Mouse (Mus musculus) G1E (cell line): ENCODE measurements around the gene Adarb1. TPM values are rescaled to one million over a fixed set of nuclear protein-coding genes. Genes with fewer than 3 reads are reported as not detected.

ENCODE experiments used
- ATAC-seq: 2 replicates; pipeline ENCODE4 v1.8.0; 2016; ENCODE audit warnings: mild to moderate bottlenecking; ENCODE audit not compliant: insufficient number of reproducible peaks, poor library complexity, low FRiP score, severe bottlenecking; ENCODE audit errors: extremely low read depth
- DNase-seq: peaks from one replicate; pipeline ENCODE4 v3.0.0; 2012; ENCODE audit warnings: low spot score
- H3K27me3 ChIP-seq: 2 replicates; pipeline ENCODE4 v1.6.1; 2012; ENCODE audit warnings: mild to moderate bottlenecking, low read length, inconsistent platforms; ENCODE audit not compliant: insufficient read depth
- H3K36me3 ChIP-seq: replicated peaks from 2 replicates; pipeline ENCODE3; 2012; ENCODE audit warnings: mild to moderate bottlenecking, inconsistent platforms
- H3K4me1 ChIP-seq: 2 replicates; pipeline ENCODE4 v1.6.1; 2012; ENCODE audit warnings: low read depth, low read length, inconsistent platforms, mixed read lengths; ENCODE audit not compliant: insufficient read depth
- H3K4me3 ChIP-seq: 2 replicates; pipeline ENCODE4 v1.5.1; 2012; ENCODE audit warnings: low read depth, mild to moderate bottlenecking, inconsistent platforms, low read length, moderate library complexity, mixed read lengths
- H3K9me3 ChIP-seq: replicated peaks from 2 replicates; pipeline ENCODE4 v1.6.1; 2012; ENCODE audit warnings: inconsistent platforms
- CTCF ChIP-seq: IDR thresholded peaks from 2 replicates; pipeline ENCODE4 v1.5.1; 2012; ENCODE audit warnings: low read depth, low read length, inconsistent platforms, mixed read lengths
- GATA1 ChIP-seq: IDR thresholded peaks from 2 replicates; pipeline ENCODE4 v1.6.1; 2012; ENCODE audit warnings: borderline replicate concordance, low read length, inconsistent platforms, mixed read lengths
- GATA2 ChIP-seq: IDR thresholded peaks from 2 replicates; pipeline ENCODE4 v1.6.1; 2012; ENCODE audit warnings: low read depth, low read length, inconsistent platforms, borderline replicate concordance
- POLR2AphosphoS5 ChIP-seq: IDR thresholded peaks from 2 replicates; pipeline ENCODE4 v1.6.1; 2012; ENCODE audit warnings: low read depth, low read length, inconsistent platforms; ENCODE audit not compliant: insufficient replicate concordance
- TAL1 ChIP-seq: conservative IDR thresholded peaks from 2 replicates; pipeline ENCODE4 v1.6.1; 2012; ENCODE audit warnings: low read depth, low read length, inconsistent platforms, mixed read lengths
- polyA plus RNA-seq: library from polyadenylated mRNA; stranded (reverse); fragments of >175 nt; gene quantifications from 2 replicates; pipeline ENCODE4 v1.2.3, GENCODE M21; 2012
- total RNA-seq, 2 experiments: library from RNA; stranded (forward) in 1 of 2; stranded (reverse) in 1 of 2; fragments of 200-1000 nt in 1 of 2; fragments of >200 nt in 1 of 2; fragmentation: Nextera tagmentation in 1 of 2; gene quantifications; 2 replicates each; pipeline ENCODE4 v1.2.3; 2014 to 2017

The Adarb1 gene
- total and polyA plus RNA-seq, 3 experiments: 0.05 TPM; not detected in 2

DNA sequence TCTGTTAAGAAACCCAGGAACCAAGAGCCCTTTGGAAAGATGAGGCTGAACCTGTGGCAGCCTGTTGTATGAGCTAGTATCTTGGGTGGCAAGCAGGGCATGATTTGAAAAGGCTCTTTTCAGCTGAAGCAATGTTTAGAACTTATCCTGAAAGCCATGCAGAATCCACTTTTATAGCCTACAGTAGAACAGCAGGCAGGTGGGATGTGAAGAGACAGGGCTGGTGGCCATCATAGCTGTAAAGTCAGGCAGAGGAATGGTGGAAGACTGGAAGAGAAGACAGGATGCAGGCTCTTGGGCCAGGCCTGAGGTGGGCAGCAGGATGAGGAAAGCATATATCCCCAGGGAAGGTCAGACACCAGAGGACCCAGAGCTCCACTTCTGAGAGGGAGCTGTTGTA, 76.4 kb downstream of the Adarb1 start:
- Histone ChIP-seq H3K4me3 (no peak overlapping the region), H3K27me3 (peaks cover 5% of the 10 kb centered on the region), H3K4me1 (no peaks in the 10 kb centered on the region), H3K9me3 (no peaks in the 10 kb centered on the region), H3K36me3 (no peaks in the 10 kb centered on the region)
- TF ChIP-seq CTCF (no peak), GATA1 (no peak), POLR2AphosphoS5 (no peak), TAL1 (no peak), GATA2 (no peak)
- DNase-seq: no peak
- ATAC-seq: no peak

DNA sequence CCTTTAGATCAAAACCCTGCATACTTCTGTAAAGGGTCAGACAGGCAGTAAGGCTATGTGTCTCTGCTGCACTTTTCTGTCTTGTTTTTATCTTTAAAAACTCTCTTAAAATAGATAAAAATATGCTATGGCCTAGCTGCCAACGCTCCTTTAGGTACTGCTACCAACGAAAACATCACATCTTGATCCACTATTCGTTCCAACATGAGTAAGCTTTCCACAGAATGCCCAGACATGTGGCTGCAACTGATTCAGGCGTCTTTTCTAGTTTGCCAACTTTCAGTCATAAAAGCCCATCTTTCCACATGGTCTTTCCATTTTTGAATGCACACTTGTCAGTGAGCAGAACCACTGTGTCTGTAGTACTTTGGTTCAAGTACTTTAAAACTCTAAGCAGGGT, 77.0 kb downstream of the Adarb1 start:
- Histone ChIP-seq H3K4me3 (no peak overlapping the region), H3K36me3 (no peaks in the 10 kb centered on the region), H3K27me3 (peaks cover 5% of the 10 kb centered on the region), H3K9me3 (no peaks in the 10 kb centered on the region), H3K4me1 (no peaks in the 10 kb centered on the region)
- no peak for TF ChIP-seq GATA2
- no peak for TF ChIP-seq TAL1
- no peak for TF ChIP-seq GATA1
- no peak for TF ChIP-seq POLR2AphosphoS5
- TF ChIP-seq CTCF: no peak
- ATAC-seq (no peak), DNase-seq (no peak)

DNA sequence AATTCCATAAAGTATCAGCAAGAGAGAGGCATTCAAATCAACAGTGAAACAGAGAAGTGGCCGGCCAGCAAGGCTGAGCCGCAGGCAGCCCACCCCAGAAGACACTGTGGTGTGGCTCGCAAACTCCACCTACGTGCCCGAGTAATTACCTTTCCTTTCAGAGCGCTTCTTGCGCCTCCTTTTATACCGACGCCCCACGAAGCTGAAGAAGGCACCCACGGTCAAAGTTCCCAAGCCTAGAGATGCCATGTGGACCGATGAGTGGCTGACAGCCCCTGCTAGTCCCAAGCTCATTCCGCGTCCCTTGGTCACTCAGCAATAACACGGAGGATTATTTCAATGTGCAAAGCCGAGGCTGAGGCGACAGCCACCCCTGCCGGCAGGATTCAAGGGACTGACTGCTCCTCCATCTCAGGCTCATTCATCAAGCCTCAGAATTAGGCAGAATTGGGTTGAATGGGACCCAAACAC, 78.2 kb downstream of the Adarb1 start:
- ATAC-seq: no peak
- no peak overlapping the region for H3K4me3 ChIP-seq
- H3K9me3 ChIP-seq: no peaks in the 10 kb centered on the region
- DNase-seq: no peak
- no peaks in the 10 kb centered on the region for H3K36me3 ChIP-seq
- no peak for TF ChIP-seq GATA1
- no peaks in the 10 kb centered on the region for H3K4me1 ChIP-seq
- peaks cover 5% of the 10 kb centered on the region for H3K27me3 ChIP-seq

DNA sequence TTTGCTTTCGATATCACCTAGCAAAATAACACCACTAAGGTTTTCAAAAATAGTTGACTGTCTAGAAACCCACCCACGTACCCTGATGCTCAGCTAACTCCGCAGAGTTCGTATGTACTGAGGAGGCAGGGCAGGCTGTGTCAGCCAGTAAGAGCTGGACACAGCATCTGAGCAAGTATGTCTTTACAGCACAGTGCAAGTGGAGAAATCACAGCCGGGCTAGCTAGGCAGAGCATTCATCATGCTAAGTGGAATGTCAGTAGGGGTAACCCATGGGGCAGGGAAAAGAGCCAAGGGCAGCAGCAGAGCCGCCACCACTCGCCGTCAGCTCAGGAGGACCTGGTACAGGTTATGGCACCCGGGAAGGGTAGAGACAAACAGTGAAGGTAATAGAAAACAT, 84.6 kb downstream of the Adarb1 start:
- TF ChIP-seq POLR2AphosphoS5 (no peak), CTCF (no peak), TAL1 (no peak), GATA2 (no peak), GATA1 (no peak)
- no peak for ATAC-seq
- no peaks in the 10 kb centered on the region for H3K36me3 ChIP-seq

DNA sequence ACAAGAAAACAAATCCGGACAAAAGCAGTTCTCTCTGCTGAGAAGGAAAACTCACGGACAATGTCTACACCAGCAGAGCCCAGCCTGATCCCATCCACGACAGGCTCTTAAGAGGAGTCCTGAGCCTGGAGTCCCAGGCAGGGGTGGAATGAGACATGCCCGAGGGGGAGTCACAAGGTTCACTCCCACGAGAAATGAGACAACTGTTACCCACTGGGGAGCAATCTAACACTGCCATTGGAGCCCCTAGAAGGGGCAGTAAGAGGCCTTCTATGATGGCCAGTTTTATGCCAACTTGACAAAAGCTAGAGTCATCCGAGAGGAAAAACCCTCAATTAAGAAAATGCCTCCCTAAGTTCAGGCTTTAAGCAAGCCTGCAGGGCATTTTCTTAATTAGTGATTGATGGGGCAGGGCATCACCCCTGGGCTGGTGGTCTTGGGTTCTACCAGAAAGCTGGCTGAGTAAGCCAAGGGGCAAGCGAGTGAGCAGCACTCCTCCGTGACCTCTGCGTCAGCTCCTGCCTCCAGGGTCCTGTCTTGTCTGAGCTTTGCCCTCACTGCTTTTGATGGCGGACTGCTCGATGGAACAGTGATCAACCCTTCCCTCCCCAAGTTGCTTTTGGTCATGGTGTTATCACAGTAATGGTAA, 88.5 kb downstream of the Adarb1 start:
- no peak overlapping the region for H3K4me3 ChIP-seq
- peaks cover 16% of the 10 kb centered on the region for H3K27me3 ChIP-seq
- no peaks in the 10 kb centered on the region for H3K36me3 ChIP-seq
- no peak for DNase-seq
- TF ChIP-seq TAL1 (no peak), GATA2 (no peak), GATA1 (no peak), POLR2AphosphoS5 (no peak), CTCF (no peak)
- no peak for ATAC-seq
- no peaks in the 10 kb centered on the region for H3K9me3 ChIP-seq
- no peaks in the 10 kb centered on the region for H3K4me1 ChIP-seq

More for the DNA sequence above, 84.6 kb downstream of the Adarb1 start:
- Histone ChIP-seq H3K27me3 (peaks cover 12% of the 10 kb centered on the region), H3K9me3 (no peaks in the 10 kb centered on the region), H3K4me3 (no peak overlapping the region), H3K4me1 (no peaks in the 10 kb centered on the region)
- DNase-seq: no peak

DNA sequence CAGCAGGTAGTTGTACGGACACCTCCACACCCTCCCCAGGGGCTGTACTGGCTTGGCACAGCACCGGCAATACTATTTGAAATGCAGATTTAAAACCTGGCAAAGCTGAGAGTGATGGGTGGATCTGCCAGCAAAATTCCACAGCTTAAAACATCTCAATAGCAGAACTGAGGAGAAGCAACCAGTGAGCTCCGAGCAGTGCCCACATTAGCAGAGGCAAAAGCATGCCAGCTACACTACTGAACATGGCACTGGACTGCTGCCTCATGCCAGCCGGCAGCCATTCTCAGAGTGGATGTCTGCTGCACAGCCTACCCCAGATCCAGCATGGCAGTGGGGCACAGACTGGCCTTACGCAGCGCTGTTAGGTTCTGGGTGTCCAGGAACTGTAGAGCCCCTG, 93.4 kb downstream of the Adarb1 start:
- no peak overlapping the region for H3K4me3 ChIP-seq
- no peaks in the 10 kb centered on the region for H3K36me3 ChIP-seq
- no peaks in the 10 kb centered on the region for H3K4me1 ChIP-seq
- peaks cover 12% of the 10 kb centered on the region; the same call in 1 of the 2 replicates for H3K27me3 ChIP-seq
- DNase-seq (no peak), ATAC-seq (no peak)
- no peak for TF ChIP-seq TAL1
- TF ChIP-seq POLR2AphosphoS5: no peak
- TF ChIP-seq CTCF: no peak
- no peak for TF ChIP-seq GATA2
- TF ChIP-seq GATA1: no peak
- no peaks in the 10 kb centered on the region for H3K9me3 ChIP-seq
